Mouse (Mus musculus) c-Kit-positive CD71-negative TER-119-negative erythroid progenitor cells, embryonic 14.5 days (primary cell): ENCODE measurements around the gene Pdcd10.

Experiments
- DNase-seq: peaks from one replicate; pipeline ENCODE4 v3.0.0-alpha.2; 2013; ENCODE audit warnings: low read depth

The Pdcd10 gene

GRCm38 (mm10) chr3:75556695-75557291 is at the start of gene Pdcd10:
TSS of gene Pdcd10 (minus strand) at chr3:75556856.
- DNase-seq: peak; percentile 99

- DNase-seq: no peak
Observed at GRCm38 (mm10) chr3:75584898-75585297, 28.2 kb upstream of the Pdcd10 start.

GRCm38 (mm10) chr3:75583293-75583692 is 26.6 kb upstream of the Pdcd10 start:
- no peak for DNase-seq

- DNase-seq: no peak
Observed at GRCm38 (mm10) chr3:75579352-75579751, 22.7 kb upstream of the Pdcd10 start.

GRCm38 (mm10) chr3:75575582-75575981 is 18.9 kb upstream of the Pdcd10 start:
- DNase-seq: no peak

- no peak for DNase-seq
Observed at GRCm38 (mm10) chr3:75574074-75574473, 17.4 kb upstream of the Pdcd10 start.

GRCm38 (mm10) chr3:75557292-75557691 is 636 bp upstream of the Pdcd10 start, which contains the start of gene Serpini1:
TSS of gene Serpini1 (plus strand) at chr3:75557547.
- peak; percentile 82 for DNase-seq

GRCm38 (mm10) chr3:75556121-75556694 is 448 bp downstream of the Pdcd10 start:
- peak; percentile 22 for DNase-seq

- no peak for DNase-seq
Observed at GRCm38 (mm10) chr3:75551248-75551647, 5.4 kb downstream of the Pdcd10 start.

- DNase-seq: no peak
Observed at GRCm38 (mm10) chr3:75544287-75544686, 12.4 kb downstream of the Pdcd10 start.

- no peak for DNase-seq
Observed at GRCm38 (mm10) chr3:75542852-75543251, 13.8 kb downstream of the Pdcd10 start.

GRCm38 (mm10) chr3:75541259-75541658 is 15.4 kb downstream of the Pdcd10 start:
- DNase-seq: no peak

GRCm38 (mm10) chr3:75534045-75534834 is 22.4 kb downstream of the Pdcd10 start:
- no peak for DNase-seq

GRCm38 (mm10) chr3:75531074-75531473 is 25.6 kb downstream of the Pdcd10 start:
- DNase-seq: no peak

GRCm38 (mm10) chr3:75522527-75522926 is 34.1 kb downstream of the Pdcd10 start:
- DNase-seq: no peak

GRCm38 (mm10) chr3:75521314-75521713 is 35.3 kb downstream of the Pdcd10 start:
- no peak for DNase-seq

GRCm38 (mm10) chr3:75517631-75518250 is 38.9 kb downstream of the Pdcd10 start:
- DNase-seq: peak; percentile 26

GRCm38 (mm10) chr3:75498961-75499960 is 57.4 kb downstream of the Pdcd10 start:
- no peak for DNase-seq

GRCm38 (mm10) chr3:75492913-75493312 is 63.7 kb downstream of the Pdcd10 start:
- no peak for DNase-seq

- no peak for DNase-seq
Observed at GRCm38 (mm10) chr3:75482056-75482455, 74.6 kb downstream of the Pdcd10 start, which contains the start of gene Wdr49. TSS of gene Wdr49 (minus strand) at chr3:75482156.

- DNase-seq: no peak
Observed at GRCm38 (mm10) chr3:75475106-75475505, 81.5 kb downstream of the Pdcd10 start.
